Mouse (Mus musculus) erythroblast, embryonic 14.5 days (primary cell): ENCODE measurements around the gene Sdhd. TPM values are rescaled to one million over a fixed set of nuclear protein-coding genes. Genes with fewer than 3 reads are reported as not detected.

Source experiments
- H3K27me3 ChIP-seq: 2 replicates; pipeline ENCODE4 v1.6.1; 2012; ENCODE audit warnings: inconsistent platforms; ENCODE audit not compliant: control insufficient read depth
- H3K36me3 ChIP-seq: 2 replicates; pipeline ENCODE4 v1.6.1; 2012; ENCODE audit warnings: mild to moderate bottlenecking, inconsistent platforms; ENCODE audit not compliant: control insufficient read depth
- H3K4me1 ChIP-seq: 2 replicates; pipeline ENCODE4 v1.6.1; 2012; ENCODE audit warnings: inconsistent platforms; ENCODE audit not compliant: control insufficient read depth
- H3K4me3 ChIP-seq: replicated peaks from 2 replicates; pipeline ENCODE3; 2012; ENCODE audit warnings: moderate library complexity, mild to moderate bottlenecking, inconsistent platforms
- H3K9me3 ChIP-seq: 2 replicates; pipeline ENCODE4 v1.6.1; 2012; ENCODE audit warnings: low read length, inconsistent platforms, mixed read lengths; ENCODE audit not compliant: control insufficient read depth
- GATA1 ChIP-seq: IDR thresholded peaks from 2 replicates; pipeline ENCODE4 v1.6.1; 2012; ENCODE audit warnings: low read length, inconsistent platforms, mixed read lengths
- TAL1 ChIP-seq: IDR thresholded peaks from 3 replicates; pipeline ENCODE4 v1.6.1; 2012; ENCODE audit warnings: low read length, inconsistent platforms, mixed read lengths
- polyA plus RNA-seq: library from polyadenylated mRNA; stranded (reverse); fragments of >175 nt; gene quantifications from 2 replicates; pipeline ENCODE4 v1.2.3, GENCODE M21; 2012

Gene Sdhd
- polyA plus RNA-seq, 1 experiment, result 1.3 TPM

- TF ChIP-seq TAL1 (no peak), GATA1 (no peak)
- Histone ChIP-seq H3K27me3 (no peaks in the 10 kb centered on the region), H3K9me3 (no peaks in the 10 kb centered on the region; the same call in 1 of the 2 replicates), H3K36me3 (peaks cover 54% of the 10 kb centered on the region), H3K4me1 (peaks cover 1% of the 10 kb centered on the region; the same call in 1 of the 2 replicates), H3K4me3 (no peak overlapping the region)
Measured at GRCm38 (mm10) chr9:50594794-50595417, 8.7 kb downstream of the Sdhd start.

DNA sequence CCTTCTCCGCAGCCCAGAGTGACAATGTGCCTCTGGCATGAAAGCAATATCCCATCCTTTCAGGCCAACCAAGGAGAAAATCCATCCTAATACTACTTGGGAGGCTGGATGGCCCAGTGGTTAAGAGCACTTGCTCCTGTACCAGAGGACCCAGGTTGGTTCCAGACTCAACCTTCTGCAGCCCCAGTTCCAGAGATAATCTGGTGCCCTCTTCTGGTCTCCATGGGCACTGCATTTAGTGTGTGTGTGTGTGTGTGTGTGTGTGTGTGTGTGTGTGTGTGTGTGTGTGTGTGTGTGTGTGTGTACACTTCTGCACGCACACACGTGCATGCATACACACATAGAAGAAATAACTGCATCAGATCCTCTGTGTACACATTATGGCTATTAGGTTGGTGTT is 10.1 kb downstream of the Sdhd start:
- Histone ChIP-seq H3K36me3 (peaks cover 41% of the 10 kb centered on the region), H3K9me3 (no peaks in the 10 kb centered on the region; the same call in 1 of the 2 replicates), H3K4me1 (peaks cover 1% of the 10 kb centered on the region; the same call in 1 of the 2 replicates), H3K27me3 (no peaks in the 10 kb centered on the region), H3K4me3 (no peak overlapping the region)
- no peak for TF ChIP-seq TAL1

GRCm38 (mm10) chr9:50592955-50593354 is 10.7 kb downstream of the Sdhd start:
- Histone ChIP-seq H3K4me3 (no peak overlapping the region), H3K4me1 (peaks cover 1% of the 10 kb centered on the region; the same call in 1 of the 2 replicates), H3K9me3 (no peaks in the 10 kb centered on the region; the same call in 1 of the 2 replicates), H3K36me3 (peaks cover 35% of the 10 kb centered on the region), H3K27me3 (no peaks in the 10 kb centered on the region)
- TF ChIP-seq GATA1 (no peak), TAL1 (no peak)

DNA sequence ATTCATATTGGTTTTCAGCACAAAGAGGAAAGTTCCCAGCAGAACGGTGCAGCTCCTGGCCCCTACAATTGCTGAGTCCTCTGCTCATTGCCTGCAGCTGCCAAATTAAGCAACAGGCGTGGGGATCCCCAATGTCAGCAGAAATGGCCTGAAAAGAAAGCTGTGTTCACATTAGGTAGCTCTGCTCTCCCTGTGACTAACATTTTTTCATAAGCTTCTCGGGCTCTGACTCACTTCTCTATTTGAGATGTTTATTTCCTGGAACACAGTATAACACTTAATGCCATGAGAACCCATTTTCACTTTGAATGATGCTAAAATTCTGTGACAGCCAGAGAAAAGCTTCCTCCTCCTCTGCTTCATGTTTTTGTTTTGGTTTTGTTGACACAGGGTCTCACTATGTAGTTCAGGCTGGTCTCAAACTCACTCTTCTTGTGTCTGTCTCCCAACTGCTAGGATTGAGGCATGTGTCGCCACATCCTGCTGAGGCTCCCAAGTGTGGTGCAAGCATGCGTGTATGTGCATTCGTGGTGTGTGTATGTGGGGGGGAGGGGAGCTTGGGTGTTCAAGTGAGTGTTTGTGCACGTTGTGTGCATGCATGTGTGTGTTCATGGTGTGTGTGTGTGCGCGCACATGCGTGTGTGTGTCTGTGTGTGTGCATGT is 12.6 kb downstream of the Sdhd start:
- H3K4me3 ChIP-seq, result no peak overlapping the region
- H3K4me1 ChIP-seq, result peaks cover 1% of the 10 kb centered on the region; the same call in 1 of the 2 replicates
- H3K36me3 ChIP-seq, result peaks cover 16% of the 10 kb centered on the region
- no peaks in the 10 kb centered on the region for H3K27me3 ChIP-seq
- no peak for TF ChIP-seq TAL1
- no peak for TF ChIP-seq GATA1
- no peaks in the 10 kb centered on the region for H3K9me3 ChIP-seq

GRCm38 (mm10) chr9:50586955-50587354 is 16.7 kb downstream of the Sdhd start:
- TF ChIP-seq TAL1 (no peak), GATA1 (no peak)
- H3K4me1 ChIP-seq, result peaks cover 1% of the 10 kb centered on the region; the same call in 1 of the 2 replicates
- no peaks in the 10 kb centered on the region for H3K9me3 ChIP-seq

GRCm38 (mm10) chr9:50585145-50585818 is 18.3 kb downstream of the Sdhd start:
- Histone ChIP-seq H3K36me3 (no peaks in the 10 kb centered on the region), H3K9me3 (no peaks in the 10 kb centered on the region), H3K27me3 (no peaks in the 10 kb centered on the region), H3K4me1 (no peaks in the 10 kb centered on the region), H3K4me3 (no peak overlapping the region)
- TF ChIP-seq TAL1 (no peak), GATA1 (no peak)

More at GRCm38 (mm10) chr9:50586955-50587354, 16.7 kb downstream of the Sdhd start:
- H3K4me3 ChIP-seq, result no peak overlapping the region
- no peaks in the 10 kb centered on the region for H3K36me3 ChIP-seq
- no peaks in the 10 kb centered on the region for H3K27me3 ChIP-seq

DNA sequence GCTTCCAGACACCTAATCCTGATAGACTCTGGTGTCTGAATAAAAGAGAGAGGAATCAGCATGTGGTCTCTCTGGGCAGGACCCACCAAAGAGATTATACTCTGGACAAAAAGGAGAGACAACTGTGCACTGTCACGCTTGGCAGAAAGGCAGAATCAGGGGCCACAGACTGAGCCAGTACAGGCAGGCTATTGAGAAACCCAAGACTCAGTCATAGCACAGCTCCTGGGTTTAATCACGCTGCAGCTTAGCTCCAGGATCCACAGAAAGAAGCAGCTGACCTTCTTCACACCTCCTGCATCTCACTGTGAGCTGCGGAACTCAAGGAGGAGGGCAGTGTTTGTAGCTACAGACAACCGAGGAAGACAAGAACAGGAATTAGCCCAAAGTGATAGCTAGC is 23.2 kb downstream of the Sdhd start:
- TF ChIP-seq GATA1, result no peak
- TF ChIP-seq TAL1, result no peak
- Histone ChIP-seq H3K27me3 (no peaks in the 10 kb centered on the region), H3K4me3 (no peak overlapping the region), H3K9me3 (no peaks in the 10 kb centered on the region), H3K36me3 (no peaks in the 10 kb centered on the region), H3K4me1 (no peaks in the 10 kb centered on the region)

GRCm38 (mm10) chr9:50569599-50570525 is 33.8 kb downstream of the Sdhd start:
- no peaks in the 10 kb centered on the region for H3K27me3 ChIP-seq
- no peaks in the 10 kb centered on the region; the same call in 1 of the 2 replicates for H3K4me1 ChIP-seq
- no peak for TF ChIP-seq TAL1
- TF ChIP-seq GATA1, result no peak
- no peak overlapping the region for H3K4me3 ChIP-seq
- no peaks in the 10 kb centered on the region for H3K36me3 ChIP-seq
- no peaks in the 10 kb centered on the region for H3K9me3 ChIP-seq
